Comparison of ENCODE assay signal across 16 mouse cellular contexts in genomic region chr13:112483015-112483414, GRCm38 (mm10).
"Had no signal": no experiment of that assay in that cellular context is flagged by ENCODE, and none has a peak within 500 bp of the region (broad histone marks: within the 10 kb centered on the region; RNA-seq: fewer than 3 reads in every experiment).

No protein-coding gene starts in this region.

- H3K27ac ChIP-seq: lung, embryonic 15.5 days; midbrain, embryonic 10.5 days; midbrain, embryonic 12.5 days; neural tube, embryonic 12.5 days; stomach, embryonic 15.5 days; stomach, postnatal 0 days had no signal

- H3K9ac ChIP-seq: liver, postnatal 0 days; lung, embryonic 15.5 days; midbrain, embryonic 12.5 days; neural tube, embryonic 12.5 days; stomach, embryonic 15.5 days had no signal

- H3K27me3 ChIP-seq: lung, embryonic 15.5 days; midbrain, embryonic 12.5 days; neural tube, embryonic 12.5 days; stomach, embryonic 15.5 days had no signal

- H3K4me3 ChIP-seq: lung, embryonic 15.5 days; midbrain, embryonic 10.5 days; midbrain, embryonic 12.5 days; neural tube, embryonic 12.5 days; stomach, embryonic 15.5 days had no signal

- H3K4me1 ChIP-seq: lung, embryonic 15.5 days; midbrain, embryonic 10.5 days; midbrain, embryonic 12.5 days; neural tube, embryonic 12.5 days; stomach, embryonic 15.5 days had no signal

- H3K9me3 ChIP-seq: lung, embryonic 15.5 days; midbrain, embryonic 10.5 days; midbrain, embryonic 12.5 days; neural tube, embryonic 12.5 days; stomach, embryonic 15.5 days had no signal

- DNase-seq: liver, postnatal 0 days; lung, adult 2 months; lung, postnatal 10 days; lung, postnatal 4 days; midbrain, embryonic 14.5 days; right cerebral cortex, postnatal 14 days; thymus, adult 2 months; thymus, postnatal 25 days; thymus, postnatal 4 days had no signal

- ATAC-seq: liver, postnatal 0 days; midbrain, embryonic 16.5 days had no signal

- H3K4me2 ChIP-seq: lung, embryonic 15.5 days; midbrain, embryonic 12.5 days; neural tube, embryonic 12.5 days; stomach, embryonic 15.5 days had no signal
